Mouse (Mus musculus): ENCODE results near the gene Plcb4.
"Not testable (repeated sequence)": the region's sequence is repeated elsewhere in the genome, so short reads cannot be mapped to it uniquely, and the experiment has no call there.

Plcb4 gene

GRCm38 (mm10) chr2:135891097-135891496 is 232.3 kb downstream of the Plcb4 start:
- DNase-seq (ENCODE audit: low read depth), result no peak

- DNase-seq (ENCODE audit: low read depth), result no peak
Measured at GRCm38 (mm10) chr2:135891686-135892085, 232.9 kb downstream of the Plcb4 start.

- no peak for DNase-seq (ENCODE audit: low read depth)
Measured at GRCm38 (mm10) chr2:135894582-135894981, 235.8 kb downstream of the Plcb4 start.

- no peak for DNase-seq (ENCODE audit: low read depth)
Measured at GRCm38 (mm10) chr2:135898025-135898424, 239.2 kb downstream of the Plcb4 start.

GRCm38 (mm10) chr2:135899931-135900330 is 241.1 kb downstream of the Plcb4 start:
- not testable (repeated sequence) for DNase-seq (ENCODE audit: low read depth)

GRCm38 (mm10) chr2:135901015-135901414 is 242.2 kb downstream of the Plcb4 start:
- no peak for DNase-seq (ENCODE audit: low read depth)

GRCm38 (mm10) chr2:135904262-135904661 is 245.5 kb downstream of the Plcb4 start:
- DNase-seq (ENCODE audit: low read depth), result no peak

GRCm38 (mm10) chr2:135904791-135905190 is 246.0 kb downstream of the Plcb4 start:
- DNase-seq (ENCODE audit: low read depth), result no peak

GRCm38 (mm10) chr2:135914343-135915261 is 255.8 kb downstream of the Plcb4 start:
- DNase-seq (ENCODE audit: low read depth), result no peak

GRCm38 (mm10) chr2:135915928-135916327 is 257.1 kb downstream of the Plcb4 start:
- no peak for DNase-seq (ENCODE audit: low read depth)

- no peak for DNase-seq (ENCODE audit: low read depth)
Measured at GRCm38 (mm10) chr2:135917000-135917399, 258.2 kb downstream of the Plcb4 start.

GRCm38 (mm10) chr2:135918116-135918515 is 259.3 kb downstream of the Plcb4 start:
- no peak for DNase-seq (ENCODE audit: low read depth)

GRCm38 (mm10) chr2:135919641-135920040 is 260.8 kb downstream of the Plcb4 start:
- no peak for DNase-seq (ENCODE audit: low read depth)

GRCm38 (mm10) chr2:135926660-135927343 is 268.0 kb downstream of the Plcb4 start:
- peak; percentile 17 for DNase-seq (ENCODE audit: low read depth)

GRCm38 (mm10) chr2:135929021-135929720 is 270.4 kb downstream of the Plcb4 start:
- no peak for DNase-seq (ENCODE audit: low read depth)

- no peak for DNase-seq (ENCODE audit: low read depth)
Measured at GRCm38 (mm10) chr2:135930696-135931095, 271.9 kb downstream of the Plcb4 start.

- DNase-seq (ENCODE audit: low read depth), result no peak
Measured at GRCm38 (mm10) chr2:135932569-135932968, 273.8 kb downstream of the Plcb4 start.

- no peak for DNase-seq (ENCODE audit: low read depth)
Measured at GRCm38 (mm10) chr2:135936376-135936775, 277.6 kb downstream of the Plcb4 start.

- no peak for DNase-seq (ENCODE audit: low read depth)
Measured at GRCm38 (mm10) chr2:135937646-135938045, 278.8 kb downstream of the Plcb4 start.

- no peak for DNase-seq (ENCODE audit: low read depth)
Measured at GRCm38 (mm10) chr2:135939933-135940332, 281.1 kb downstream of the Plcb4 start.

- DNase-seq (ENCODE audit: low read depth), result no peak
Measured at GRCm38 (mm10) chr2:135947839-135948238, 289.0 kb downstream of the Plcb4 start.

- DNase-seq (ENCODE audit: low read depth), result no peak
Measured at GRCm38 (mm10) chr2:135954760-135955548, 296.1 kb downstream of the Plcb4 start.

Measured in c-Kit-positive CD71-negative TER-119-negative erythroid progenitor cells, embryonic 14.5 days (primary cell).